8 mouse cellular contexts compared by ENCODE assay signal in the genomic region with DNA sequence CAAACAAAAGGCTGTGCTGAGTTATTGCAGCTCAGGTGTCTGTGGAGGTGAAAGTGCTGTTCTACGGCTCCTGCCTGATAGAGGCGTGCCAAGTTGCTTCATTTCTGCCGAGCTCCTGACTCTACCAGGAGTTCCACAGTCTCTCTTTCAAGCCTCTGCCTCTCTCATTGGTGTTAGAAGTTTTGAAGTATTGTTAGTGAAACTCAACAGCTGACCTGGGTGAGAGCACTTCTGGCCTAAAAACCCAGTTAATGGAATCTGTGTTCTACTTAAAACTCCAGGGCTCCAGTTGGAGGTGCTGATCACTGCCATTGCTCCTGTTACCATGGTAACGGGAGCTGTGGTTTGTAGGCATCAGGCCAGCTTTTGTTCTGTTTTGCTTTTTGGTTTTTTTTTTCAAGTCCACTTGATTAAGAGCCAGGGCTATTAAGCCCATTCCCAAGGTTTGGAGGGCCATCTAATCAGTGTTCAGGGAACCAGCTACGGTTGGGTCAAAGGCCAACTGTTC. TPM values are rescaled to one million over a fixed set of nuclear protein-coding genes. Genes with fewer than 3 reads are reported as not detected.
DNase-seq lines count a peak whose midpoint lies in the region; ATAC-seq and TF ChIP-seq lines count a peak whose summit lies in the region.

No protein-coding gene starts in this region.

- H3K4me1 ChIP-seq in liver, adult 2 months (ENCODE audit: control insufficient read depth, insufficient read depth, low read length) = peaks cover 48% of the 10 kb centered on the region
- peaks cover 6% of the 10 kb centered on the region for H3K4me1 ChIP-seq in embryonic facial prominence, embryonic 11.5 days (ENCODE audit: control insufficient read depth, insufficient read depth, low read length)
- H3K4me1 ChIP-seq in limb, embryonic 13.5 days = peaks cover 76% of the 10 kb centered on the region
- H3K4me1 ChIP-seq in cerebellum, adult 2 months (ENCODE audit: control insufficient read depth, insufficient read depth, low read length) = peaks cover 32% of the 10 kb centered on the region

- no peak for TF ChIP-seq POLR2A in liver, adult 2 months (IDR thresholded peaks at IDR 0.05; ENCODE audit: extremely low read depth, insufficient read depth, low read length)
- TF ChIP-seq POLR2A in cerebellum, adult 2 months (IDR thresholded peaks at IDR 0.05; ENCODE audit: borderline replicate concordance, insufficient read depth, low read length) = no peak

- H3K27me3 ChIP-seq in liver, adult 2 months (ENCODE audit: control insufficient read depth, insufficient read depth, low read length) = no peaks in the 10 kb centered on the region
- no peaks in the 10 kb centered on the region for H3K27me3 ChIP-seq in embryonic facial prominence, embryonic 11.5 days (ENCODE audit: control insufficient read depth, insufficient read depth, low read length)
- no peaks in the 10 kb centered on the region for H3K27me3 ChIP-seq in limb, embryonic 13.5 days
- H3K27me3 ChIP-seq in cerebellum, adult 2 months (ENCODE audit: control insufficient read depth, insufficient read depth, low read length) = no peaks in the 10 kb centered on the region

- H3K9me3 ChIP-seq in embryonic facial prominence, embryonic 11.5 days (replicated peaks; ENCODE audit: control insufficient read depth, low read length) = no peaks in the 10 kb centered on the region
- H3K9me3 ChIP-seq in limb, embryonic 13.5 days = no peaks in the 10 kb centered on the region

- TF ChIP-seq CTCF in liver, adult 2 months (IDR thresholded peaks at IDR 0.05; ENCODE audit: low read depth, low read length) = no peak
- TF ChIP-seq CTCF in cerebellum, adult 2 months (IDR thresholded peaks at IDR 0.05; ENCODE audit: borderline replicate concordance, insufficient read depth, low read depth, low read length) = no peak

- H3K4me2 ChIP-seq in embryonic facial prominence, embryonic 11.5 days (ENCODE audit: low read depth, low read length) = no peak overlapping the region
- H3K4me2 ChIP-seq in limb, embryonic 13.5 days (replicated peaks) = 0 out of 2 replicates have a peak overlapping the region, but pooled peaks have one; percentile 5

- H3K9ac ChIP-seq in liver, adult 2 months (ENCODE audit: low read depth, low read length) = no peak overlapping the region
- H3K9ac ChIP-seq in embryonic facial prominence, embryonic 11.5 days (replicated peaks; ENCODE audit: low read length) = no peak overlapping the region
- no peak overlapping the region for H3K9ac ChIP-seq in limb, embryonic 13.5 days

- ATAC-seq in embryonic facial prominence, embryonic 11.5 days (replicated peaks; ENCODE audit: insufficient number of reproducible peaks, low FRiP score, low TSS enrichment, low read depth) = no peak
- ATAC-seq in limb, embryonic 13.5 days (ENCODE audit: low FRiP score, low read depth) = no peak

- H3K36me3 ChIP-seq in liver, adult 2 months (ENCODE audit: control insufficient read depth, insufficient read depth, low read length) = no peaks in the 10 kb centered on the region; the same call in 1 of the 2 replicates
- no peaks in the 10 kb centered on the region for H3K36me3 ChIP-seq in embryonic facial prominence, embryonic 11.5 days (replicated peaks; ENCODE audit: control insufficient read depth, insufficient read depth, low read depth, low read length)
- H3K36me3 ChIP-seq in limb, embryonic 13.5 days = peaks cover 3% of the 10 kb centered on the region

- no peak overlapping the region for H3K27ac ChIP-seq in liver, adult 2 months (replicated peaks; ENCODE audit: insufficient read depth, low read depth, low read length)
- no peak overlapping the region for H3K27ac ChIP-seq in embryonic facial prominence, embryonic 11.5 days (replicated peaks; ENCODE audit: low read depth, low read length)
- 0 out of 2 replicates have a peak overlapping the region, but pooled peaks have one; percentile 22 for H3K27ac ChIP-seq in limb, embryonic 13.5 days
- no peak overlapping the region for H3K27ac ChIP-seq in cerebellum, adult 2 months (ENCODE audit: insufficient read depth, low read length)

- peaks cover 61% of the 10 kb centered on the region; the same call in 1 of the 2 replicates for H3K79me2 ChIP-seq in liver, adult 2 months (ENCODE audit: control insufficient read depth, insufficient read depth, low read length)

- WGBS in liver, adult 2 months = 21% methylated on average over 5 of the region's 5 CpGs
- 70% methylated on average over 5 of the region's 5 CpGs for WGBS in embryonic facial prominence, embryonic 11.5 days
- 56% methylated on average over 5 of the region's 5 CpGs for WGBS in limb, embryonic 13.5 days
- 68% methylated on average over 5 of the region's 5 CpGs for WGBS in cerebellum, adult 2 months

- no peak overlapping the region for H3K4me3 ChIP-seq in liver, adult 2 months (ENCODE audit: insufficient read depth, low read depth, low read length)
- H3K4me3 ChIP-seq in embryonic facial prominence, embryonic 11.5 days (ENCODE audit: low read depth, low read length) = no peak overlapping the region
- no peak overlapping the region for H3K4me3 ChIP-seq in limb, embryonic 13.5 days
- no peak overlapping the region for H3K4me3 ChIP-seq in cerebellum, adult 2 months (replicated peaks; ENCODE audit: insufficient read depth, low read depth, low read length)

- DNase-seq in liver, adult 2 months (ENCODE audit: extremely low read depth, low read depth, low spot score) = peak; percentile 81
- no peak for DNase-seq in liver
- peak; percentile 60 for DNase-seq in embryonic facial prominence, embryonic 11.5 days (ENCODE audit: low spot score)
- peak; percentile 65 for DNase-seq in retina, embryonic 14.5 days (ENCODE audit: low spot score)
- DNase-seq in cerebellum, adult 2 months = no peak
- no peak for DNase-seq in adrenal gland, adult 8-10 months
- DNase-seq in layer of hippocampus, adult 9-10 months (ENCODE audit: low spot score) = no peak

RNA-seq across cellular contexts. Expression of a gene that starts 11.6 kb away (rescaled TPM):
- 3.4 and 4.7 TPM in 2 replicates for total RNA-seq in liver, adult 2 months (2014; rRNA removed)
- polyA plus RNA-seq in liver, adult 2 months (2012; rRNA removed) = 25.8 and 30.3 TPM in 2 replicates
- 6.7 and 7.6 TPM in 2 replicates for polyA plus RNA-seq in embryonic facial prominence, embryonic 11.5 days (2014; fragmentation: Nextera tagmentation; extraction: Ambion mirVana)
- polyA plus RNA-seq in limb, embryonic 13.5 days (2015; fragmentation: Nextera tagmentation; extraction: Ambion mirVana) = 13.9 and 15.2 TPM in 2 replicates
- polyA plus RNA-seq in cerebellum, adult 2 months (2012; rRNA removed) = 17.3 and 19.0 TPM in 2 replicates
- 100 to 1,000 TPM; 146 to 189 (median 168) TPM for total RNA-seq in adrenal gland, adult 8-10 months (2022)

Comparison
In these comparisons a context has a peak if more than half of its experiments do, and no peak if none do; other contexts are left out.
1. DNase-seq: peak in liver, adult 2 months (single experiment), embryonic facial prominence, embryonic 11.5 days (single experiment) and retina, embryonic 14.5 days (single experiment); none in liver (single experiment), cerebellum, adult 2 months (0 of 2), adrenal gland, adult 8-10 months (single experiment) and layer of hippocampus, adult 9-10 months (single experiment).